Mouse (Mus musculus): ENCODE measurements at regions not wholly inside any gene's neighbourhood (a gene's known extent, or its start where the extent isn't known, plus 50 kb on each side); places are given as distances from the start of the nearest gene placed in this dataset.

DNA sequence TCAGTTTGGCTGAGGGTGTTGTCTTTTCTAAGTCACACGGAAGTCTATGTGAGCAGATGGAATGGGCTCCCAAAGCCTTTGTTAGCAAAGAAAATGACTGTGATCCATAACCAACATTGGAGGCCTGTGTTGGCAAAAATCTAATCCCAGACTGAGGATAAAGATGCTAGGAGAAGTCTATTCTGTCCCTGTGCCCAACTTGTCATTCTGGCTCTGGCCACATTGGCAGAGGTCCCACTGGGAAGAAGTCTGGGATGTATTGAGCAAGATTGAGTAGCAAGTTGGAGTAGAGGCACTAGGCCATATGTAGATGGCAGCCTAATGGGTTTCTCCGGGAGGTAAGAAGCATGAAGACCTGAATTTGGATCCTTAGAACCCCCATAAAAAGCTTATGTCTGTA, 54.1 kb downstream of the Nog start:
- no peak for DNase-seq

DNA sequence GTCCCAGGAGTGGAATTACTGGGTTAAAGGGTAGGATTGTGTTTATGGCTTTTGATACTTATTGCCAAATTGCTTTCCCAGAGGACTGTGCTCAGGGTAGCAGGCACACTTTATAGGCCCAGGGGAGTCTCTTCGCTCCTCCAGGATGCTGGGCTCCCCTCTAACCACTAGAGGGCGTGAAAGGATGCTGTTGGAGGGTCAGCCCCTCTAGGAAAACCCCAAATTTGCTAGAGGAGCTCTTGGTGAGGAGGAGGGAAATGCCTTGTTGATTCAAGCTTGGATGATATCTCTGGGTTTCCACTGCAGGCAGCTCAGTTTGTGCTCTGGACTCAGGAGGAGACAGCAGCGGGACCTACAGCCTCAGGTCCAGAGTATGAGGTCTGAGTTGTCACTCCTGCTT, 58.8 kb downstream of the Nog start:
- no peak for DNase-seq

DNA sequence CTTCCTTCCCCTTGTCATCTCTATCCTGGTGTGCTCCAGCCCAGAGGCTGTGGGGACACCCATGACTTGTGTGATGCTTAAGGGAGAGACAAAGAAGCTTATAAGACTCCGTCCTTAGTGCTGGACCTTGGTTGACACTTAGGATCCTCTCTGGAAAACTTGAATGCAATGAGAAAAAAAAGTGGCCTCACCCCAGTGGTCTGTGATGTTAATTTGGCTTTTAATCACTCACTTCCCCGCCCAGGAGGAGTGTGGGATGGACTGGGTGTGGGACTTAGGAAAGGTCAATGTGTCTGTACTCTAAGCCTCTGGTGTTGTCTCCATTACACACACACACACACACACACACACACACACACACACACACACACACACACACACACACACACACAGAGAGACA, 60.0 kb downstream of the Nog start:
- no peak for DNase-seq

DNA sequence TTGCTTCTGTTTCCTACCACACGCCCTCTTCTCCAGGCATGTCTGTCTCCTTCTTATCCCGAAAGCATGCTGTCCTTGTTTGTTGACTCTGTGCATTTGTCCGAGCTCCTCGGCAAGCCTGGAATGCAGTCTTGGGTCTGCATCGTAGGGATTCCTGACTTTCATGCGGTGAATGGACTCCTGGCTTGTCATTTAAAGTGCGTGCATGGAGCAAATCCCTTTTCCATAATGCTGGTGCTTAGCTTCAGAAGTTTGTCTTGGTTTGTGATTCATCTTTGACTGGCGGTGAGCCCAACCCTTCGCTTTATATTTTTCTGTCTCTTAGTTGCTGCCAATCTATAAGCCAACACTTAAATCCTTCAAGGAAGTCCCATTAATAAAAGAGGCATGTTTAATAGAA, 62.2 kb downstream of the Nog start:
- no peak for DNase-seq

DNA sequence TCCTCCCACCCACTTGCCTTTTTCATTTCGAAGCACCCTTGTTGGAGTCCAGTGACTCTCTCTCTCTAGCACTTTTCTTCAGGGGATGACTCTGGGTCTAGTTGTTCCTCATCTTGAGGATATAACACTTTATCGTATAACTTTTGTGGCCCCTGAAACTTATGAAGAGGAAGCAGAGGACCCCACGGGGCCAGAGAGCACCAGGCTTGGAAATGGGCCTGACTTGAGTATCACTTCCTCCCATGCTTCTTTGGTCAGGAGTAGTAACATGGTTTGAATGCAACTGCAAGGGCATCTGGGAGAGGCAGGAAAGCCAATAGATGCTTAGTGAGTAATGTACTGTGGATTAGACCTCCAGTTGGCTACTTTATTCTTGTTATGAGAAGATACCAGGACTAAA, 65.2 kb downstream of the Nog start:
- DNase-seq = no peak

DNA sequence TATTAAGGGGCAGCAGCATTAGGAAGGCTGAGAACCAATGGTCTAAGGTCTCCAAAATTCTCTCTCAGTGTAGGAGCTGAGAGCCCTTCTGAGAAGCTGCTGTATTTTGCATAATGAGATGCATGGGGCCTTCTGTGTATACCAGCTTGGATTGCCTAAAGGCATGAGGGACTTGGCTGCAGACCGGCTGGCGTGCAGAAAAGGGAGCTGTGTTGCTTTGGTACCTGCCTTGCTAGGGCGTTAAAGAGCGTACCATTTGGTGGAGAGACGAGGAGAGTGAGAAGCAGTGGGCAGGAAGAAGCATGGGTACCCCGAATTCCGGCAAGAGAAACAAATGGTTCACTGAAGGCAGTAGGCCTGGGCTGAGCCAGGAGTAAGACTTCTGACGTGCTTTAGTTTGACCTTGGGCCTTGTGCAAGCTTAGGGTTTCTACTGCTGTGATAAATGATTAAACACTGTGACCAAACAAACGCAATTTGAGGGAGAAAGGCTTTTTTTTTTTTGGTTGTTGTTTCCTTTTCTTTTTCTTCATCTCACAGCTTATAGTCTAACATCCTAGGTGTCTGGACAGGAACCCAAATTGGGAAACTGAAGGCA, 69.2 kb downstream of the Nog start:
- peak; percentile 2 for DNase-seq

DNA sequence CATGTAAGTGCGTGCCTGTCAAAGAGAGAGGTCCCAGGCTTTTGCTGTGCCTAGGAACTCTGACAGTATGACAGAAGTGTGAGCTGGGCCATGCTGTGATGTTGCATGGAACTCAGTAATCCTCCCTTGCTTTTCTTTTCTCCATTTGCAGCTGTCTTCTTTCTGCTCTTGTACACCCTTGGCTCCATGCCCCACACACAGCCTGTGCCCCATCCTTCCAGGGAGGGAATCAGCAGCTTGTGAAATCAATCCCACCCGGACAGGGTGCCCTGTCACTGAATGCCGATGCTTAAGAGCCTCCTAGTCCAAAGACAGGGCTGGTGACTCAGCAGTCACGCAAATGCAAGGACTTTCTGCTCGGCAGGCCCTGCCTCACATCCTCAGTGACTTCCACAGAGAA, 72.4 kb downstream of the Nog start:
- no peak for DNase-seq

DNA sequence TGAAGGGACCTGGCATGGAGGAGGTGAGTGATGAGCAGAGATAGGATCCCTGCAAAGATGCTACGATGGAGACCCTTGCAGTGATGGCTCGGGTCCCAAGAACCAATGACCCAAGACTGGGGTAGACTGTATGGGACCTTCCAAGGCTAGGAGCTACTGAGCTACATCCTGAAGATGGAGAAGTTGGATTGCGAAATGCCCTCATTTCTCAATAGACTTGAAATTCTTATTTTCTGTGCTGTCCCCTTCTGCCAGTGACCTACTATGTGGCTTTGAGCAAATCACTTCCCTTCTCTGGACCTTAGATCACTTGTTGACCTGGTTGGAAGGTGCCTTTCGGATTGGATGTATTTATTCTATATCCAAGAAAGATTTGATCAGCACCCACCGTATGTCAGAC, 88.9 kb downstream of the Nog start:
- DNase-seq = no peak

DNA sequence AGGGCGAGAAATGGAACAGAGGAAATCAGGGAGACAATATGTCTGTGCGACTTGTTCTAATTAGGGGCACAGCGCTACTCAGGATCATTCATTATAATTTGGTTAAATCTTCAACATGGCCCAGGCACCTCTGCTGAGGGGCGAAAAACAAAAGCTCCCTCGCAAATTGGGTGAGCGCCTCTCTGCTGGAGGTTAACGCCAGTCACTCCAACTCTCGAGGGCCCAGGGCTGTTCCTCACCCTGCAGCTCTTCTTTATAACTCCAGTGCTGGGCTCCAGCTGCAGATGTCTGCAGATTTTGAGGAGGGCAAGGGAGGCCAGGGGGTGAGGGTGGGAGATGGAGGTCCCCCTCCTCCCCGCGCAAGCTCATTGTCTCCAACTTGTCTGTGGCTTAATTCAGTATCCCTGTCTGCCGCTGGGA, 92.6 kb downstream of the Nog start:
- no peak for DNase-seq

DNA sequence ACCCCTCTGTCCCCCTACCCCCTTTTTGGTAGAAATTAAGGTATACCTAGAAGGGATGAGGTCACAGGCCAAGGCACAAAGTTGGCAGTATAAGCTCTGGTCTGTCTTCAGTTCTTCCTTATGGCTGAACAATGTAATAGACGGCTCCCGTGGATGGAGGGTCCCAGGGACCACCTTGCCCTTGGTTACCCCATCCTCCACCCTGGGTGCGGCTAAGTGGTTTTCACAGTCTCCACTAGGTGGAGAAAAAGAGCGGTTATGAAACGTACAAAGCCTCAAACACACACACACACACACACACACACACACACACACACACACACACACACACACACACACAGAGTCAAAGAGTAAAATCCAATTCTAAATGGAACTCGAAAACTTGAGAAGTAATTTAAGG, 93.1 kb downstream of the Nog start:
- DNase-seq = no peak

DNA sequence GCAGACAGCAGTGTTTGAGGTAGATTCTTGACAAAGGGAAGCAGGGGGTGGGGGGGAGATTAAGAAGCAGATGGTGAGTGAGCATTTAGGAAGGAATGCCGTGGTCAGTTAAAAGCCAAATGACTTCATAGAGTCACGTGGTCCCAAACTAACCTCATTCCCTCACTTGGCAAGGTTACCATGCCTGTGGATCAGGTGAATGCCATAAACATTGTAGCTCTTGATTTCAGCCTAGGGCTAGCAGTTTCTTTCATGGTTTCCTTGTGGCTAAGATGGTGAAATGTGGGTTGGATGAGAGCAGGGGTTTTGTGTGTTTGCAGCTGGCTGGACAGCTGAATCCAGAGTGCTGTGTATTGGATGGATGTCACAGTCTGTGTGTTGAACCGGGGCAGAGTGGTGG, 95.3 kb downstream of the Nog start:
- DNase-seq = no peak

DNA sequence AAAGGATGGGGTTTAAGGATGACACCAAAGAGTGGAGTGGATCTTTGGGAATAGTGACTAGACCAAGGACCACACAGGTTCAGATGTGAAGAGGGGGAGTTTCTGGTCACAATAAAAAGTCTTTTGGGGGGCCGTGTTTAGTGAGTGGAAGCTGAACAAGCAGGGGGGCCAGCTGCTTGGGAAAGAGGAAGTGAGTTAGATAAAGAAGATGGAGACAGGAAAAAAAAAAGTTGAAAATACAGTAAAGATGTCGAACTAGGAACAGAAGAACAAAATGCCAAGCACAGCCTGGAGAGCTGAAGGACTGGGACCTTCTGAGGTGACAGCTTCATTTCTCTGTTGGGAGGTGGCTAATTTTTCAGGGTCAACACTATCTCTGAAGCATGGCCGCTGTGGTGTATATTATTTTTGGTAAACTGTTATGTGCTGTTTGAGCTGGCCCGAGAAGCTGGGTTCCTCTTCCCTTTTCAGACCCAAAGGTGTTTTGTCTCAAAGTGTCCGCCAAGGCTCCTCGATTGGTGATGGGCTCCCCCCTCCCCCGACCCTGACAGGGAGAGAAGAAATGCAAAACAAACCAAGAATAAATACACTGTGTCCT, 97.1 kb downstream of the Nog start:
- no peak for DNase-seq

DNA sequence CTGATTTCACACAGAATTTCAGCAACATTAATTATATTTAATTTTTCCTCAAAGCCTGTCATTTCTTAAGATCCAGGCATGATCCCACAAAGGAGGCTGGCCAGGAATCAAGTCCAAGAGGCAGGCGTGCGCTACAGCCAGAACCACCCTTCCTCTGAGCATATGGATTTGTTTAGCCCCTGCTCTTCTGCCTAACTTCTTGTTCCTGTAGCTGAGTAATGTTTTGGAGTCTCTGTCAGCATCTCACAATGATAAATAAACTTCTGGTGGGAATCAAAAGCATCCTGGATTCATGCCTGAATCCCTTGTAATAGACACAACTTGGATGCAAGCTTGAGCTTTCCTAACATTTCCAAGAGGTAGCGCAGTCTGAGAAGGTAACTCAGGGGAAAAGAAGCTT, 101.7 kb downstream of the Nog start:
- no peak for DNase-seq

DNA sequence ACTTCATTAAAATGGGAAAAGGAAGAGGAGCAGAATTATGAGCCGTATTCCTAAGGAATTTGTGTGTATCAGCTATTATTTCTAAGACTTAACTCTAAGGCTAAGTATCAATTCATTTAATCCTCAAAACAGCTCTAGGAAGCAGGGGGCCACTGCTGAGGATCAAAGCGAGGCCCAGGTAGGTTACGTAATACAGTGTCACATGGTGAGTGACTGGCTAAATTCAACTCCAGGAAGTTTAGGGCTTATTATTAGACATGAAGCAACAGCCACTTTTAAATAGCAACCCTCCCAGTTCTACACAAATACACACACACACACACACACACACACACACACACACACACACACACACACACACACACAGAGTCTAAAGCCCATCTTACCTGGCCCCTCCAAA, 109.3 kb downstream of the Nog start:
- DNase-seq = no peak

DNA sequence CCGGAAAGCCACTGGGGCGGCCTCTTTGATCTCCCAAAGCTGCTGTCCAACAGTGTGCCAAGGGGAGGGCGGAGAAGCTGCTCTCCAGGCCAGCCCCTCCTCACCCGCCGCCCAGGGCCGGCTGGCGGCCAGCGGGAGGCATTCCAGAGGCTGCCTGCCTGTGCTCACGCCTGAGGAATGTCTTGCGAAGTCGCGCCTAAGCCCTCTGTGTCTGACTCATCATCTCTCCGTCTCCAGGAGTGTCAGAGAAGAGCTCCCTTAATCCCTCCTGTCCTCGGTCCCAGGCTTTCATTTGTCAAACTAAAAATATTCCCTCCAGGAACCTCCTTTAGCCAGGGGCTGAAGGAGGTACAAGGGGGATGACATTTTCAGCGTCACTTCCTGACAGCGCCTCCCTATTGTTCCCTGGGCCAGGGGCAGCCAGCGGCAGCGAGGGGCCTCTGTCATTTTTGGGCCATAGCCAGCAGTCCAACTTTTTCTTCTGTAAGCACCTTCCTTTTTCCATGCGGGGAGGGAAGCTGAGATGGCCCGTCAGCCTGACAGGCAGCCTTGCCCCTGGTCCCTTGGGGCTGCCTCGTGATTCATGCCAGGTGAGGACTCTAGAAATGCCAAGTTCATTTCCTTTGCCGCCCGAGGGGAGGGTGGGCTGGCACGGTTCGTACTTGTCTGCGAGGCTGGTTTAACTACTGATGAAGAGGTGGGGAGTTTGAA, 113.4 kb downstream of the Gm525 start:
- DNase-seq = peak; percentile 65

DNA sequence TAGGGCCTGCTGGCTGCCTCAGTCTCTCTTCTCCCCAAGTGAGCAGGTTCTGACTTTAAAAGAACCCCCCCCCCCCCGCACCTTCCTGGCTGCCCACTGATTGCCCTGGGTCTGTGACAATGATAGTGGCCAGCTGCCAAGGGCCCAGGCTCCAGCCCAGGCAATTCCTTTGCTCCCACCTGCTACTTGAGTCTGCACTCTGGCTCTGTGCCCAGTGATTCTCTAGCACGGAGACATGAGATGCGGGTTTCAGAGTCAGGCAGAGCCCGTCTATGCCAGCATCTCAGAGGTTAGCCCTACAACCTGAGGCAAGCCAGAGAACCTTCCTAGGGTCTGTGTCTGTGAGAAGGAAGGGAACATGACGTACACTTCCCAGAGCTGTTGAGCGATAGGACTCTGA, 112.2 kb downstream of the Gm525 start:
- peak; percentile 81 for DNase-seq

DNA sequence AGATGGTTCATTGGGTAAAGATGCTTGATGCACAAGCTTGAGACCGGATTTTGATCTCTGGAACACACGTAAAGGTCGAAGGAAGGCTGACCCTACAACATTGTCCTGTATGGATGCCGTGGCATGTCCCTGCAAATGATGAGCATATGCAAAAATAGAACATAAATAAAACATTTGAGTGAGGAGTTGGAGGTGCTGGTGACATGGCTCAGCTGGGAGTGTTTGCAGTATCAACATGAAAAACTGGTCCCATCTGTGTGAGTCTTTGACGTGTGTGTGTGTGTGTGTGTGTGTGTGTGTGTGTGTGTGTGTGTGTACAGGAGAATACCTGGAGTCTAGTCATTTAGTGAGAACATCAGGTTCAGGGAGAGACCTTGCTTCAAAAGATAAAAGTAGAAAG, 107.8 kb downstream of the Gm525 start:
- no peak for DNase-seq

DNA sequence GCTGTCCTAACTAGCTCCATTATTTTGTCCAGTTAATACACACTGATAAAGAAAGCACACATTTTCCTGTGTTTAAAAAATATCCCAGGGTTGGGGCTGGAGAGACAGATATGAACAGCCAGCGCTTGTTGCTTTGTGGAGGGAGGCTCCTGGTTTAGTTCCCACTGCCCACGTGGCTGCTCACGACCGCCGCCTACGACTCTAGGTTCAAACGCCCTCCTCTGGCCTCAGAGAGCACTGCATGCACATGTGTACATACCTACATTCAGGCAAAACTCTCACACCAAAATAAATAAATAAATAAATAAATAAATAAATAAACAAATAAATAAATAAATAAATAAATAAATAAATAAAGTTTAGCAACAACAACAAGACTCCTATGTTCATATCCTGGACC, 104.8 kb downstream of the Gm525 start:
- DNase-seq = no peak

DNA sequence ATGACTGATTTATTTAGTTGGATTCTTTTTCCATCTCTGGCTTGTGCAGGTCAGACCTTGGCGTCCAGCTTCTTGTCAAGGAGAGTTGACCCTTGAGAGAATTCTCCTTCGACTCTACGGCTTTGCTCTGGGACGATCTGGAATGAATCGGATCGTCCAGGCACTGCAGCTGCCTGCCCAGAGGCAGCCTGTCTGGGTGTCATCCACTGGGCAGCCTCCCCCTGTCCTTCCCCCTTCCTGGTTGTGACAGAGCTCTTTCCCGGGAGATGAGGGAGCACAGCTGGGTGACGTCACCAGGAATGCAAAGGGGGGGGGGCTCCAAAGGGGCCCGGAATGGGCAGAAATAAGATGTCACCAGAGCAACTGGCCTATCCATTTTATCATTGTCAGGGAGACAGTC, 101.9 kb downstream of the Gm525 start:
- no peak for DNase-seq

DNA sequence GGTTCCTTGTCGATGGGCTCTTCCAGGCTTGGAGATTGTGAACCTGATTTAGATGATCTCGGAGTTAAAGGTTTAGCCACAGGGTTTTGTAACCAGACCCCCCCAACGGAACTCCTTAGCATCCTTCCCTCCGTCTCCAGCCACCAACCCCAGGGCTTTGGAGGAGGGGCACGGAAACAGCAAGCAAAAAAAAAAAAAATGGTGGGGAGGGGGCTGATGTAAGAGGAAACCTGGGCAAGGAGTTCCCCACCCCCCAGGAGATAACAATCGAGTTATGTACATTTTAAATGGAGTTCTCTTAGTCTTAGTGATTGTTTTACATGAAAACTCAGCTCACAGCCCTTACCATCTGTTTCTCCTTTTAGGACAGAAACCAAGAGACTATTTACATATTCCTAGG, 101.3 kb downstream of the Gm525 start:
- no peak for DNase-seq

DNA sequence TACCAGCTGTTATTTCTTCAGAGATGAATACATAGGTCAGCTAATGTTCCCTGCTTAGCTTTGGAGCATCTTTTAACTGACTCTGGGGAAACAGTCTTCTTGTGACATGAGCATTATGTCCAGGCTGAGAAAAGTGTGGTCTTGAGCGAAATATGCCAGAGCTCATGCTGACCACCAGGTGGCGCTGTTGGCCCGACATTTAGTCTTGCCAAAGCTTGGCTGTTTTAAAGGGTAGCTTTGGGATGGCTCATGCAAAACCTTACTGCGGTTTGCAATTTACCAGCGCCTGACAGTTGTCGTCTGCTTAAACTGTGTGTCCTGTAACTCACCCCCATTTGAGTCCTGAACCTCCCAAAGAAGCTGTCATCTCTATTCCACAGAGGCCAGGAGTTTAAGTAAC, 91.6 kb downstream of the Gm525 start:
- DNase-seq = peak; percentile 56

DNA sequence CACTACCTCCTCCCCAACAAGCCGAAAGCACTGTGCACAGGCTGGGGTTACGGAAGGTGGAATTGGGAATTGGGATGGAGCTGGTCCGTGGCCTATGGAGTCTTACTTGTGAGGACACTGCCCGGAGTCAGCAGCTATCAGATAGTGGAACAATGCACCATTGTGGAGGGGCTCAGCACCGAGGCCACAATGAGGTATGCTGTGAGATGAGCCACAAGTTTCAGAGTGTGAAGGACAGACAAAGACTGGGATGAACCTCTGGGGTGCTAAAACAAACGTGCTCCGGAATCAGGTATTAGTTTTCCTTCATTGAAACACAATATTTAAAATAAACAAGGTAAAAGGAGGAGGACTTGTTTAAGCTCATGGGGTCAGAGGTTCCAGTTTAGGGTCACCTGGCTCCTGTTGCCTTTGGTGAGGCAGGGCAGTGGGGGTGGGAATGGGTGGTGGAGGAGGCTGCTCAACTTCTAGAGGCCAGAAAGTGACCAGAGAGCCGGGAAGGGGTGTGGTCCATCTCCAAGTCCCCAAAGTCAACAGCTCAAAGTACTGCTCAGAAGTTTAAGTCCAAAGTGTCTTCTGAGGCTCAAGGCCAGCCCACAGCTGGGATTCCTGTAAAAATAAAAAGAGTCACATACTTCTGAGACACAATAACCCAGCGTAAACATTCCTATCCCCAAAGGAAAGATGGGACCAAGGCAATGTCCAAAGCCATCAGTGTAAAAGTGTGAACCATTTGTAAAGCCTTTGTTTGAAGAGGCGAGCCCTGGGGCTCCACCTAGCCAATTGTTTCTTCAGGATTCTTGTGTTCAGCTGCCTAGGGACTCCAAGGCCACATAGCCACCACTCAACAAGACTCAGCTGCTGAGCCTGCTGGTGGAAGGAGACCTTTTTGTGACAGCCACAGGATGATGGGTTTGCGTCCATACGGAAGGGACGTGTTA, 80.1 kb downstream of the Gm525 start:
- no peak for DNase-seq

DNA sequence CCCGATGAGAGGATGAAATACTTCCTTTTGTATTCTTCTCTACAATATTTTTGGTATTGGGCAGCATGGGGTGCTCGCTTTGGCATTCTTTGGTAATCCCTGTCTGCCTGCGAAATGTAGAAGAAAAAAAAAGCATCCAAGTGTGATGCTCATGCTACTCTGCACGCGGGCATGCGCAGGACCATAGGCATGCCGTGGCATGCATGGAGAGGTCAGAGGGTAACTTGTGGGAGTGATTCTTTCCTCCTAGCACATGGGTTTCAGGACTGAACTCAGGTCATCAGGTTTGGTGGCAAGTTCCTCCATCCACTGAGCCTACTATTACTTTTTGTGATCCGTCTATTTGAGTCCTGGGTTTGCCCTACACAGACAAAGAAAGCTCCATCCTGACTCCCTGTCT, 74.3 kb downstream of the Gm525 start:
- no peak for DNase-seq

Measured in cerebellum, adult 9-11 months (tissue).